Mouse (Mus musculus): ENCODE measurements at regions not wholly inside any gene's neighbourhood (a gene's known extent, or its start where the extent isn't known, plus 50 kb on each side); places are given as distances from the start of the nearest gene placed in this dataset.

DNA sequence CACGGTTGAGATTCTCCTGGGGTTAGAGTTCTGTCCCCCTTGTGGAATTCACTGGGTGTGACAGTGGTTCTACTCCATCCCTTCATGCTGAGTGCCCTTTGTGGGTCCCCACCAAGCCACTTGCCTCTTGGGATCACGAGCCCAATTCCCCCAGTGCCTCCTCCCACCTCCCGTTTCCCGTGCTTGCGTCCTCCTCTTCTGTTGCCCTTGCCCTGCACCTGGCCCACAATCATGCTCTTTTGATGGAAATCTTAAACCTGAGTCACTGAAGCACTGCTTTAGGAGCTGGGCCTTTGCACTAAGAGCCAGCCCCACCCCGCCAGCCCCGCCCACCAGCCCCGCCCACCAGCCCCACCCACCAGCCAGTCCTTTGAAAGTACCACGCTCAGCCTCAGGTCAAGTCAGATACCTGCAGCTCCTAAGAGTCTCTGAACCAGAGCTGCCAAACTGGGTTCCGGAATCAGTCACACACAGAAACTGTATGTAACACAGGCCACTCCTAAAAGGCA lies 79.8 kb upstream of the Sertad2 start:
- no peak overlapping the region for H3K27ac ChIP-seq (ENCODE audit: insufficient read depth, low read depth)
- dilution Hi-C loops (cut with MboI; ENCODE audit: extremely low pct_ligation_motif_present, extremely low pct_unique_long_range_greater_than_20kb, low sequenced_read_pairs), result no loop called here
- H3K4me3 ChIP-seq (replicated peaks in 1 of 3; ENCODE audit: low read depth in 2 of 3, low read length in 2 of 3, poor library complexity in 1 of 3), result peak overlapping the region in 1 of 3 experiments; percentile 41
- H3K4me2 ChIP-seq (ENCODE audit: insufficient read depth, low read depth, poor library complexity, severe bottlenecking), result no peak overlapping the region
- no peaks in the 10 kb centered on the region for H3K27me3 ChIP-seq (replicated peaks)
- H3K4me1 ChIP-seq (ENCODE audit: control insufficient read depth in 1 of 2, insufficient read depth in 2 of 2), result peaks cover 19 to 59% of the 10 kb centered on the region in 2 experiments
- H3K9ac ChIP-seq (ENCODE audit: insufficient read depth, low read depth), result no peak overlapping the region
- no peaks in the 10 kb centered on the region for H3K9me3 ChIP-seq (replicated peaks; ENCODE audit: low read length)
- DNase-seq (ENCODE audit: extremely low read depth), result peak; percentile 62
- in situ Hi-C loops (cut with MboI; ENCODE audit: low pct_ligation_motif_present, low pct_unique_long_range_greater_than_20kb, low sequenced_read_pairs), result loop anchor here (25.0 kb wide), 1 partner anchor 724 kb away; no protein-coding TSS in a partner anchor
- H3K79me2 ChIP-seq (replicated peaks; ENCODE audit: control insufficient read depth, extremely low read depth, insufficient read depth, poor library complexity, severe bottlenecking), result no peaks in the 10 kb centered on the region
- TF ChIP-seq PAX5 (IDR thresholded peaks at IDR 0.05; ENCODE audit: low read length) (no peak), CTCF (conservative IDR thresholded peaks at IDR 0.05 in 1 of 2, IDR thresholded peaks at IDR 0.05 in 1 of 2; ENCODE audit: low read depth in 2 of 2, low read length in 2 of 2) (0 out of 4 replicates have a peak, but pooled peaks of 1 of the 2 experiments have one; percentile 17), SMC3 (IDR thresholded peaks at IDR 0.05; ENCODE audit: low read depth, low read length) (no peak), EP300 (IDR thresholded peaks at IDR 0.05; ENCODE audit: low read length) (no peak), NELFE (IDR thresholded peaks at IDR 0.05; ENCODE audit: low read depth, low read length) (peak; percentile 45), POLR2A (IDR thresholded peaks at IDR 0.05; ENCODE audit: low read depth, low read length) (peak; percentile 73), TBP (conservative IDR thresholded peaks at IDR 0.05; ENCODE audit: low read depth, low read length) (peak; percentile 70)
- H3K36me3 ChIP-seq (replicated peaks in 1 of 2; ENCODE audit: control insufficient read depth in 1 of 2, insufficient read depth in 1 of 2, low read length in 1 of 2), result peaks cover 0 to 26% of the 10 kb centered on the region in 2 experiments

DNA sequence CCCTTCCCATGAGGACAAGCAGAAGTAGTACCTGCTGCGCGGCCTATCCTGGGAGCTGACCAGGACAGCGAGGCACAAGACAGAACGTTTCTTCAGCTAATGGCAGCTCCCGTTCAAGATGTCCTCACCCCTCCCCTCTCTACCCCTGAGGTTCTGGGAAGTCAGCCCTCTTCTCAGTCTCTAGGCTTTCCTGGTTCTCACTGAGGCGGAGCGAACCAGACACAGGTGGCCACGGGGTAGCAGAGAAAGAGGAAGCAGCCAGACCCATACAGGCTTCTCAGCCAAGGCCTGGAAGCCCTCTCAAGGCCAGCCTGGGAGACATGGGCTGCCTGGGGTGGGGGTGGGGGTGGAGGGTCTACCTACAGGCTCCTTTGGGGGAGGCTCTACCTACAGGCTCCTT lies 78.5 kb upstream of the Sertad2 start:
- in situ Hi-C loops (cut with MboI; ENCODE audit: low pct_ligation_motif_present, low pct_unique_long_range_greater_than_20kb, low sequenced_read_pairs) (loop anchor here (25.0 kb wide), 1 partner anchor 723 kb away; no protein-coding TSS in a partner anchor), dilution Hi-C loops (cut with MboI; ENCODE audit: extremely low pct_ligation_motif_present, extremely low pct_unique_long_range_greater_than_20kb, low sequenced_read_pairs) (no loop called here)
- Histone ChIP-seq H3K4me2 (ENCODE audit: insufficient read depth, low read depth, poor library complexity, severe bottlenecking) (no peak overlapping the region), H3K9me3 (replicated peaks; ENCODE audit: low read length) (no peaks in the 10 kb centered on the region), H3K27ac (ENCODE audit: insufficient read depth, low read depth) (peak overlapping the region; percentile 2; the same call in 1 of the 2 replicates), H3K9ac (ENCODE audit: insufficient read depth, low read depth) (no peak overlapping the region; the same call in 1 of the 2 replicates), H3K4me3 (replicated peaks in 1 of 3; ENCODE audit: low read depth in 2 of 3, low read length in 2 of 3, poor library complexity in 1 of 3) (peak overlapping the region in 2 of 3 experiments; percentile 26 to 41), H3K27me3 (replicated peaks) (no peaks in the 10 kb centered on the region), H3K36me3 (replicated peaks in 1 of 2; ENCODE audit: control insufficient read depth in 1 of 2, insufficient read depth in 1 of 2, low read length in 1 of 2) (peaks cover 0 to 17% of the 10 kb centered on the region in 2 experiments), H3K79me2 (replicated peaks; ENCODE audit: control insufficient read depth, extremely low read depth, insufficient read depth, poor library complexity, severe bottlenecking) (no peaks in the 10 kb centered on the region), H3K4me1 (ENCODE audit: control insufficient read depth in 1 of 2, insufficient read depth in 2 of 2) (peaks cover 27 to 71% of the 10 kb centered on the region in 2 experiments)
- DNase-seq (ENCODE audit: extremely low read depth), result peak; percentile 89
- TF ChIP-seq CHD1 (IDR thresholded peaks at IDR 0.05; ENCODE audit: low read depth, low read length) (no peak), MAX (IDR thresholded peaks at IDR 0.05; ENCODE audit: low read length) (no peak), GABPA (IDR thresholded peaks at IDR 0.05; ENCODE audit: insufficient replicate concordance, low read depth, low read length) (no peak), IRF4 (IDR thresholded peaks at IDR 0.05; ENCODE audit: low read depth, low read length) (peak; percentile 73), EP300 (IDR thresholded peaks at IDR 0.05; ENCODE audit: low read length) (peak; percentile 51), USF1 (IDR thresholded peaks at IDR 0.05; ENCODE audit: low read depth, low read length) (0 out of 2 replicates have a peak, but pooled peaks have one; percentile 14), SMC3 (IDR thresholded peaks at IDR 0.05; ENCODE audit: low read depth, low read length) (0 out of 2 replicates have a peak, but pooled peaks have one; percentile 6), HCFC1 (IDR thresholded peaks at IDR 0.05; ENCODE audit: low read depth, low read length) (peak; percentile 52; the same call in 1 of the 2 replicates), JUN (IDR thresholded peaks at IDR 0.05; ENCODE audit: insufficient read depth, low read depth, low read length) (no peak), UBTF (IDR thresholded peaks at IDR 0.05; ENCODE audit: low read depth, low read length) (no peak), E2F4 (IDR thresholded peaks at IDR 0.05; ENCODE audit: insufficient replicate concordance, low read depth, low read length) (no peak), ELF1 (IDR thresholded peaks at IDR 0.05; ENCODE audit: low read depth, low read length) (peak; percentile 66), CHD2 (IDR thresholded peaks at IDR 0.05; ENCODE audit: low read length) (0 out of 2 replicates have a peak, but pooled peaks have one; percentile 35), RAD21 (IDR thresholded peaks at IDR 0.05; ENCODE audit: low read depth, low read length) (no peak), MEF2A (IDR thresholded peaks at IDR 0.05; ENCODE audit: borderline replicate concordance, low read depth, low read length) (peak; percentile 42; the same call in 1 of the 2 replicates), POLR2A (IDR thresholded peaks at IDR 0.05; ENCODE audit: low read depth, low read length) (peak; percentile 59), TCF12 (IDR thresholded peaks at IDR 0.05; ENCODE audit: low read depth, low read length) (peak; percentile 79)

Data from CH12.LX (cell line).